Mouse (Mus musculus) embryonic facial prominence, embryonic 13.5 days (tissue): ENCODE measurements around the gene Ehd2. TPM values are rescaled to one million over a fixed set of nuclear protein-coding genes. Genes with fewer than 3 reads are reported as not detected.

ENCODE experiments used
- ATAC-seq: fragments of 200-750 bp; cut with Nextera tagmentation; 2 replicates; pipeline ENCODE4 v1.8.0; 2017; ENCODE audit warnings: low read depth; ENCODE audit not compliant: insufficient number of reproducible peaks, insufficient read depth, low FRiP score, low TSS enrichment
- H3K27ac ChIP-seq: fragments of 300-500 bp; sonication (generic); 2 replicates; pipeline ENCODE4 v1.5.1; 2015; ENCODE audit warnings: moderate library complexity, mild to moderate bottlenecking, inconsistent platforms
- H3K27me3 ChIP-seq: fragments of 300-500 bp; sonication (generic); 2 replicates; pipeline ENCODE4 v1.6.1; 2015; ENCODE audit warnings: mild to moderate bottlenecking, inconsistent platforms
- H3K36me3 ChIP-seq: fragments of 300-500 bp; sonication (generic); 2 replicates; pipeline ENCODE4 v1.6.1; 2015; ENCODE audit warnings: mild to moderate bottlenecking, inconsistent platforms
- H3K4me1 ChIP-seq: fragments of 300-500 bp; sonication (generic); 2 replicates; pipeline ENCODE4 v1.6.1; 2015; ENCODE audit warnings: inconsistent platforms
- H3K4me2 ChIP-seq: fragments of 300-500 bp; sonication (generic); 2 replicates; pipeline ENCODE4 v1.6.1; 2015; ENCODE audit warnings: moderate library complexity, mild to moderate bottlenecking, inconsistent platforms
- H3K4me3 ChIP-seq: fragments of 300-500 bp; sonication (generic); 2 replicates; pipeline ENCODE4 v1.5.1; 2015; ENCODE audit warnings: mild to moderate bottlenecking, inconsistent platforms
- H3K9ac ChIP-seq: fragments of 300-500 bp; sonication (generic); 2 replicates; pipeline ENCODE4 v1.6.1; 2015; ENCODE audit warnings: mild to moderate bottlenecking, inconsistent platforms
- H3K9me3 ChIP-seq: fragments of 300-500 bp; sonication (generic); 2 replicates; pipeline ENCODE4 v1.6.1; 2016; ENCODE audit warnings: inconsistent platforms
- WGBS: fragments of 180-500 bp; shearing (Covaris S2); methylation state at CpG from one replicate; pipeline ENCODE4 v1.1.7; 2015; ENCODE audit warnings: mixed read lengths; 5-methylcytosine and 5-hydroxymethylcytosine counted together
- polyA plus RNA-seq: library from polyadenylated mRNA; unstranded; fragments of >200 nt; fragmentation: Nextera tagmentation; extraction: Ambion mirVana; gene quantifications from 2 replicates; pipeline ENCODE4 v1.2.1, GENCODE M21; 2015

Gene Ehd2
- polyA plus RNA-seq, 1 experiment from 2014 or later = 41.2 TPM

- Histone ChIP-seq H3K4me3 (no peak overlapping the region), H3K9me3 (no peaks in the 10 kb centered on the region), H3K4me1 (peaks cover 7% of the 10 kb centered on the region; the same call in 1 of the 2 replicates), H3K4me2 (no peak overlapping the region), H3K9ac (no peak overlapping the region), H3K27me3 (no peaks in the 10 kb centered on the region), H3K36me3 (peaks cover 30% of the 10 kb centered on the region), H3K27ac (peak overlapping the region; percentile 2; the same call in 1 of the 2 replicates)
- WGBS = 86% methylated on average over 5 of the region's 5 CpGs
- ATAC-seq = no peak
These were observed 34.8 kb upstream of the Ehd2 start for GRCm38 (mm10) chr7:16002171-16002570.

- ATAC-seq = no peak
- no peaks in the 10 kb centered on the region for H3K9me3 ChIP-seq
- no peak overlapping the region for H3K27ac ChIP-seq
- H3K36me3 ChIP-seq = peaks cover 31% of the 10 kb centered on the region
- H3K4me1 ChIP-seq = peaks cover 7% of the 10 kb centered on the region; the same call in 1 of the 2 replicates
- H3K4me3 ChIP-seq = no peak overlapping the region
- 84% methylated on average over 1 of the region's 1 CpGs for WGBS
- no peak overlapping the region for H3K4me2 ChIP-seq
- no peaks in the 10 kb centered on the region for H3K27me3 ChIP-seq
- H3K9ac ChIP-seq = no peak overlapping the region
These were observed 34.3 kb upstream of the Ehd2 start for GRCm38 (mm10) chr7:16001691-16002090.

DNA sequence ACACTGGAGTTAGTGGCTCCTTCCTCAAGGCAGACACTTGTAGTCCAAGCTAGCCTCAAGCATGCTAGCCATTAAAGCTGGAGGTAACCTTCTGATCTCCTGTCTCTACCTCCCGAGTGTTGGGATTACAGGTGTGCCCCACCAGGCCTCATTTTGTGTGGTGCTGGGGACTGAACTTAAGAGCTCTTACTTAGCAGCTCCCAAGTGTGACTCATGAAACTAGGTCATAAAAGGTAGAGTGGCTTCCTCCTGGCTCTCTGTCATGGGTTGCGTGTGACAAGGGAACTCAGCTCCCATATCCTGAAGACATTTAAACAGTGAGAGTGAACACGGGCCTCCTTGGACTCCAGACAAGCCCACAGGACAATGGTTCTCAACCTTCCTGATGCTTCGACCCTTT is 26.4 kb upstream of the Ehd2 start:
- H3K4me1 ChIP-seq = no peaks in the 10 kb centered on the region
- H3K4me3 ChIP-seq = no peak overlapping the region
- no peak overlapping the region for H3K27ac ChIP-seq
- no peaks in the 10 kb centered on the region for H3K27me3 ChIP-seq
- H3K4me2 ChIP-seq = no peak overlapping the region
- no peaks in the 10 kb centered on the region for H3K9me3 ChIP-seq
- no peak overlapping the region for H3K9ac ChIP-seq
- WGBS = 87% methylated on average over 4 of the region's 4 CpGs
- H3K36me3 ChIP-seq = peaks cover 91% of the 10 kb centered on the region
- no peak for ATAC-seq

DNA sequence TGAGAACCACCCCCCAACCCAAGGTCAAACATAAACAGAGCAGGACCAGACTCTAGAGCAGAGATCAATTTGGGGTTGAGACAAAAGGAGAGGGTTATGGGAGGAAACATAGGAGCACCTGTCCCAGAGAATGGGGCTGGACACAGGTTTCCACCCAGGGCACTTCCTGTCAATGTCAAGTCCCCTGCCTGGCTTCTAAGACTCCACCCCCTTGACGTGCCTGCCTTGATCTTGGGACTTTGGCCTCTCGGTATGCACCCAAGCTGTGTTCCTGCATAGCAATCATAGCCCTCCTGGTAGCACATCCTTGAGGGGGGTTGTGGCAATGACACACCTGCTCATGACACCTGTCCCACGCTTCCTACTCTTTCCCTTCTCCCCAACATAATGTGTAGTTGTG is 25.8 kb upstream of the Ehd2 start:
- no peak for ATAC-seq
- no peak overlapping the region for H3K4me2 ChIP-seq
- H3K27ac ChIP-seq = no peak overlapping the region
- no peak overlapping the region for H3K4me3 ChIP-seq
- H3K9me3 ChIP-seq = no peaks in the 10 kb centered on the region
- no peaks in the 10 kb centered on the region for H3K27me3 ChIP-seq
- peaks cover 96% of the 10 kb centered on the region for H3K36me3 ChIP-seq
- H3K4me1 ChIP-seq = no peaks in the 10 kb centered on the region
- H3K9ac ChIP-seq = no peak overlapping the region
- 84% methylated on average over 3 of the region's 3 CpGs for WGBS

- Histone ChIP-seq H3K4me1 (no peaks in the 10 kb centered on the region), H3K36me3 (peaks cover 96% of the 10 kb centered on the region), H3K9ac (no peak overlapping the region), H3K4me3 (no peak overlapping the region), H3K27ac (no peak overlapping the region), H3K4me2 (no peak overlapping the region), H3K27me3 (no peaks in the 10 kb centered on the region), H3K9me3 (no peaks in the 10 kb centered on the region)
- 95% methylated on average over 3 of the region's 3 CpGs for WGBS
- ATAC-seq = no peak
These were observed 24.4 kb upstream of the Ehd2 start for GRCm38 (mm10) chr7:15991764-15992163.

- Histone ChIP-seq H3K9me3 (no peaks in the 10 kb centered on the region), H3K4me2 (no peak overlapping the region), H3K27me3 (no peaks in the 10 kb centered on the region), H3K4me3 (no peak overlapping the region), H3K9ac (no peak overlapping the region), H3K4me1 (no peaks in the 10 kb centered on the region), H3K27ac (no peak overlapping the region), H3K36me3 (peaks cover 84% of the 10 kb centered on the region)
- WGBS = 92% methylated on average over 16 of the region's 16 CpGs
- ATAC-seq = no peak
These were observed 20.4 kb upstream of the Ehd2 start for GRCm38 (mm10) chr7:15987661-15988356.

- Histone ChIP-seq H3K36me3 (peaks cover 76% of the 10 kb centered on the region), H3K4me3 (no peak overlapping the region), H3K9ac (no peak overlapping the region), H3K27me3 (no peaks in the 10 kb centered on the region), H3K9me3 (no peaks in the 10 kb centered on the region), H3K27ac (0 out of 2 replicates have a peak overlapping the region, but pooled peaks have one; percentile 55), H3K4me2 (no peak overlapping the region), H3K4me1 (no peaks in the 10 kb centered on the region)
- ATAC-seq = no peak
- 44% methylated on average over 4 of the region's 4 CpGs for WGBS
These were observed 15.5 kb upstream of the Ehd2 start for GRCm38 (mm10) chr7:15982729-15983407.

DNA sequence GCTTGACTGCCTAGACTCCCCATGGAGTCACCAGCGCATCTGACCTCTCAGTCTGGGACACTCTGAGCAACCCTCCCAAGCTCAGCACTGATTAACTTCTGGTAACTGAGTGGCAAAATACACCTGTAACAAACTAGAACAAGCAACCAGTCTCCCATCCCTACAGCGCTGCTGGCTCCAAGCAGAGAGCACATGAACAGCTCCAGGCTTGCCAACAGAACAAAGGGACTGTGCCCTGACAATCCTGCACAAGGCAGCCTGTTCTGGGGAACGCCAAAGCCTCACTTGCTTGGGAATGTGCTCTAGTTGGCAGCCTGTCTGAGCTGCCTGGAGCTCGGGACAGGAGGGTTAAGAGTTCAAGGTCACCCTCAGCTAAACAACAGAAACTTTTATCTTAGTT is 14.2 kb upstream of the Ehd2 start:
- Histone ChIP-seq H3K4me2 (no peak overlapping the region), H3K27ac (0 out of 2 replicates have a peak overlapping the region, but pooled peaks have one; percentile 51), H3K4me1 (no peaks in the 10 kb centered on the region), H3K9me3 (no peaks in the 10 kb centered on the region), H3K9ac (no peak overlapping the region), H3K27me3 (no peaks in the 10 kb centered on the region), H3K36me3 (peaks cover 76% of the 10 kb centered on the region), H3K4me3 (no peak overlapping the region)
- 80% methylated on average over 4 of the region's 4 CpGs for WGBS
- ATAC-seq = no peak

- Histone ChIP-seq H3K36me3 (peaks cover 70% of the 10 kb centered on the region), H3K27me3 (no peaks in the 10 kb centered on the region), H3K4me1 (no peaks in the 10 kb centered on the region), H3K4me3 (no peak overlapping the region), H3K9me3 (no peaks in the 10 kb centered on the region), H3K27ac (no peak overlapping the region), H3K9ac (no peak overlapping the region), H3K4me2 (no peak overlapping the region)
- ATAC-seq = no peak
- 89% methylated on average over 8 of the region's 8 CpGs for WGBS
These were observed 12.9 kb upstream of the Ehd2 start for GRCm38 (mm10) chr7:15980246-15980645.

- no peak overlapping the region for H3K4me3 ChIP-seq
- no peak overlapping the region for H3K9ac ChIP-seq
- no peaks in the 10 kb centered on the region for H3K27me3 ChIP-seq
- H3K4me1 ChIP-seq = no peaks in the 10 kb centered on the region
- no peak overlapping the region for H3K27ac ChIP-seq
- 86% methylated on average over 4 of the region's 4 CpGs for WGBS
- no peak overlapping the region for H3K4me2 ChIP-seq
- H3K36me3 ChIP-seq = peaks cover 90% of the 10 kb centered on the region
- no peaks in the 10 kb centered on the region for H3K9me3 ChIP-seq
- ATAC-seq = no peak
These were observed 8.5 kb upstream of the Ehd2 start for GRCm38 (mm10) chr7:15975904-15976303.

GRCm38 (mm10) chr7:15975451-15975850 is 8.1 kb upstream of the Ehd2 start:
- H3K4me2 ChIP-seq = no peak overlapping the region
- ATAC-seq = no peak
- no peak overlapping the region for H3K9ac ChIP-seq
- H3K36me3 ChIP-seq = peaks cover 90% of the 10 kb centered on the region
- WGBS = 94% methylated on average over 10 of the region's 10 CpGs
- no peak overlapping the region for H3K4me3 ChIP-seq
- H3K27me3 ChIP-seq = no peaks in the 10 kb centered on the region
- H3K27ac ChIP-seq = no peak overlapping the region
- no peaks in the 10 kb centered on the region for H3K4me1 ChIP-seq
- no peaks in the 10 kb centered on the region for H3K9me3 ChIP-seq

GRCm38 (mm10) chr7:15974712-15975111 is 7.3 kb upstream of the Ehd2 start:
- WGBS = 57% methylated on average over 5 of the region's 5 CpGs
- no peak overlapping the region for H3K4me2 ChIP-seq
- no peaks in the 10 kb centered on the region for H3K4me1 ChIP-seq
- ATAC-seq = no peak
- no peaks in the 10 kb centered on the region for H3K27me3 ChIP-seq
- peaks cover 91% of the 10 kb centered on the region for H3K36me3 ChIP-seq
- no peak overlapping the region for H3K27ac ChIP-seq
- H3K9me3 ChIP-seq = peaks cover 5% of the 10 kb centered on the region
- H3K4me3 ChIP-seq = no peak overlapping the region
- H3K9ac ChIP-seq = no peak overlapping the region
